Mouse (Mus musculus): ENCODE data around the gene Ecpas.

Gene Ecpas

DNA sequence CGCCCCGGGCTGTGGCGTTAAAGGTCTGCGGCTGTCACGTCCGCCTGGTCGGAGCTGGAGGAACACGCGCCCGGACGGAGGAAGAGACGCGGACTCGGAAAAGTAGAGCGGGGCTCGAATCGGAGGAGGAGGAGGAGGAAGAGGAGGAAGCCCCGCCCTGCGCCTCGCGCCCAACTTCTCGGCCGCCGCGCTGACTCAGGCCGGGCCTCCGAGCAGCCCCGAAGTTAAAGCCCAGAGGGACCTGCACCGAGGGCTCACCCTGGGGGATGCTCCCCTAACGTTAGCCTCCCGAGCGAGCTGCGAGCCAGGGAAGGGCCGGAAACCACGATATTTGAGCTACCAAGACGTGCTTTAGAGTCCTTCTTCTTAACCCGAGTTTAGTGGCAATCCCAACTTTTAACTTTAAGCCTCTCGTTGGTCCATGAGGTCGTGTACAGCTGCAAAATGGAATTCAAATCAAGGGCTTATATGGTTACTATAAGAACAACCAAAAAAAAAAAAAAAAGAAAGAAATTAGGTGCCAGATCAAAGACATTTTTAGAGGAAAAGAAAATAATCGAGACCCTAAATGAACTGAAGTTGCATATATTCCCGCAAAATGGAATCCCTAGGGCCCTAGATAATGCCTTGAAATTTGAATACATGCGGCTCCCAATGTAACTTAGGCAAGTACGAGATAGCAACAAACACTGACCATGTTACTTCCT is at the start of gene Ecpas:
Ecpas (minus strand) TSS at position 121 of the 707 bp plus-strand sequence.
- DNase-seq (ENCODE audit: low spot score in 2 of 2): peak in 1 of 2 experiments; percentile 51

DNA sequence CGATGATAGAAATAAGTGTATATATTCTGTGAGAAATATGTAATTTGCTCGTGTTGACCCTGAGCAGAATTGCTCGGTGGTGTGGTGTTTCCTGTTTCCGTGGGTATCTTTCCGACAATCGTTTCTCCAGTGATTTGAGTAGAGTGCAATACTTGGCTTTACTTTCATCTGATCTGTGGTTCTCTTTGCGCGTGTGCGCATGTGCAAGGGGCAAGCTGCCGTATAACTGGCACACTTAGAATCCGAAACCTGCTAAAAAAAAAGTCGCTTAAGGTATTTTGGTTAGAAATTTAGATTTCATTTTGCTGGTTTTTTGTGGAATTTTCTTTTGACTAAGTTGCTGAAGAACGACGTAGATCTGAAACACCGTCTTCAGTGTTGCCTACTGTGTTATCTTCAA is 49.2 kb upstream of the Ecpas start:
- no peak for DNase-seq (ENCODE audit: low spot score in 2 of 2)

DNA sequence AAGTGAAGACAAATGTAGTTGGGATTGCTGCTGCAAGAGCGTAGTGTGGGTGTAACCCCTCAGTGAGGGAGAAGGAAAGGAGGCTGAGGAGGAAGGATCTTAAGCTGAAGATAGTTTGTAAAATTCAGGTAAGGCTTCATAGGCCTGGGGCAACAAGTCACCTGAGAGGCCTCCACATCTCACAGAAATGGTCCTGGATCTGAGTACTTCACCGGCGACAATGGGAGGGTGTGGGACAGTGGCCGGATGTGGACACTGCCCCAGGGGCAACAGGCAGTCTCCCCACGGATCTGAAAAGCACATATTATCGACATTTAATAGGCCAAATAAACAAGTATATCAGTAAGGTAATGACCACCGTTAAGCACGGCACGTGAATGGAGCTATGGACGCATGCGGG is 40.1 kb upstream of the Ecpas start:
- no peak for DNase-seq (ENCODE audit: low spot score in 2 of 2)

DNA sequence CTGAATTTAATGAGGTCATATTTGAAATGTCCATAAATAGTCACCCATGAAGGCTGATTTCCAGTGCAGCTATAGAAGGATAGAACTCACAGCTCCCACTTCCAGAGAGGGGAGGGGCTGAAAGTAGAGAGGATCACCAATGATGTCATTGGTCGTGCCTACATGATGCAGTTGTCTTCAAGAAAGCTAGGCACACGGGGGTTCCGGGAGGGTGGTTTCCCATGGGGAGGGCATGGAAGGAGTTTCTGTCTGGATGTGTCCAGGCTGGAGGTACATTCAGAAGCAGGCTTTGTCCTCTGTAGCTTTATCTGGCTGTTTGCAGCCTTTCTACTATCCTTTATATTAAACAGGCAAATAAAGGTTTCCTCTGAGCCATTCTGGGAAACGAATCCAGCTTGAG is 35.8 kb upstream of the Ecpas start:
- no peak for DNase-seq (ENCODE audit: low spot score in 2 of 2)

DNA sequence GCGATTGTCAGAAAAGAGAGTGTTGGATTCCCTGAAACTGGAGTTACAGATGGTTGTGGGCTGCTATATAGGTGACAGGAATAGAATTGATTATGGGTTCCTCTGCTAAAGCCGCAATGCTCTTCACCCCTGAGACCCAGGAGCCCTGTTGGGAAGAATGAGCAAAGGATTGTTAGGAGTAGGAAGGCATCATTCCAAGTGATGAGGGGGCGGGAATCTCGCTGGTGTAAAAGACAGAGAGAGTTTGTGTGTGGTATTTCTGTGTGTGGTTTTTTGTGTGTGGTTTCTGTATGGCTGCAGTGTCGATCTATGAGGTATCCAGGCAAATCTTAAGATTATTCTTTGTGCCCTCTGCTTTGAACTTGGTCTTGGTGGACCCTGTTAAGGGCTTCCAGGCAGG is 32.1 kb upstream of the Ecpas start:
- no peak for DNase-seq (ENCODE audit: low spot score in 2 of 2)

DNA sequence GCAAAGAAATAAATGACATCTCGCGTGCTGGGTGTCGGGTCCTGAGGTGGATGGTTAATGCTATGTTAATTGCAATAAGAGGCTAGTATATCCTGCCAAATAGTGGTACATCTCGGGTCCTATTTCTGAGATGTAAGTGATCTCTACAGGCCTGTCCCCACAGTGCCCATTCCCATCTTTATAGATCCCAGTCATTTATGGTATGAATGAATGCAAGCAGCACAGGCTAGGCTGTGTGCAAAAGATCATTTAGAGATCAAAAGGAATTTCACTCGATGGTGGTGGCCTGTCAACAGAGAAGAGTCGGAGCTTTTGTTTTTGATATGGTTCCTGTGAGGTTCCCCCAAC is 31.6 kb upstream of the Ecpas start:
- no peak for DNase-seq (ENCODE audit: low spot score in 2 of 2)

DNA sequence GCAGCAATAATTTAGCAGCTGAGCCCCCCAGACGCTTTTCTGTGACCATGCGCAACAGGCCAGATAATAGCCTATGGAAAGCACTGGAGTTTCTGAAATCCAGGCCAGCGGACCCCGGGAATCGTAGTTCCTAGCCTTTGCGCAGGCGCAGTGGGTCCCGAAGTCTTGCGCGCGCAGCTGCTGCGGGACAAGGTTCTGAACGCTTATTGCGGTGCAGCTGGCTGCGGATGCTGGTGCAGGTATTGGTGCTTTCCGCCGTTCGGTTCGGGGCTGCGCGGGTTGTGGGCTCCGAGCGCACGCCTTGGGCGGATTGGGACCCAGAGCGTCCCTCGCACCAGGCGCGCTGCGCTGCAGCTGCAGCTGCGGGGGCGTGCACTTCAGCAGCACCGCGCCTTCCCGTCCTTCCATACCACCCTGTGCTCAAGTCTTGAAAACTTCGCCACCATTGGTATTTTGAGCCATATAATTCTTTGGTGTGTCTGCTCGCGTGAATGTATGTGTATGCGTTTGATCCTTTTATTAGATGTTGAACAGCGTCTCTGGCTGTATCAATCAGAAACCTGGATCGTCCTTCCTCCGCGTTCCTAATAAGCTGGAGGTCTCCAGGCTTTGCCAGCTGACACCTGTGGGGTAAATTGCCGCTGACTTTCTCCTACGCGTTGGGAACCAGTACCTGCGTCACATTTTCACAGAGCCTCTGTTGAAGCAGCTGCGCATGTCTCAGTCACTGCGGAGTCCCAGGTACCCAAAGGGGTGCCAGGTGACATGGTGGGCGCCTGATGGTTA is 31.1 kb upstream of the Ecpas start, which contains the start of gene Zkscan16:
Zkscan16 (plus strand) TSS at position 209 of the 786 bp plus-strand sequence.
- DNase-seq (ENCODE audit: low spot score in 2 of 2): peak; percentile 84 to 91

DNA sequence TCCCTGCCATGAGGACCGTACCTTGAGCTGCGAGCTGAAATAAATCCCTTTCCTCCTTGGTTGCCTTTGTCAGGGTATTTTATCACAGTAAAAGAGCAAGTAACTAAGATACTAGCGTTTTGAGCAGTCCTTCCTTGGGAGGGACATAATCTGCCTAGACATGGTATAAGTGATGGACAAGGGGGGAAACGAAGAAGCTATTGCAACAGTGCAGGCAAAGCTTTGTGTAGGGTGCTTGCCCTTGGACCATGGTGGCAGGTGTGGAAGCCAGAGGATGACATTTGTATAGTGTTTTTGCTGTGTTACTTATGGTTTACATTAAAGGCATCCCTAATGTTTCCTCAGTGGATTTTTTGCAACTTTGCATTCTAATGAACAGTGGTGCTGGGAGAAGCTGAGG is 30.4 kb upstream of the Ecpas start:
- DNase-seq (ENCODE audit: low spot score in 2 of 2): no peak

DNA sequence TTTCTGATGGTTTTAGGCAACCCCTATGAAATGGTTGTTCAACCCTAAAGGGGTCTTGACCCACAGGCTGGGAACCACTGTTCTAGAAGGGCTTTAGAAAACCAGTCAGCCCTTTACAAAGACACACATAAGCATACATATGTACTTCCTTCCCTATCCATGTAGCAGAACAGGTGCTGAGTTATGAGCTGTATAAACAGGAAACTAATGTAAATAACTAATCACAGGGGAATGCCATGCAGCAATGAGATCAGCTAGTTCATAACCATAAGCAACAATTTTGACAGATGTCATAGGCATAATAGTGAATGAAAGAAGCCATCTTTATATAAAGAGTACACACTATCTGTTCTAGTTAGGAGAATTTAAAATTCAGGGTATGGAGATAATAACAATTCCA is 29.1 kb upstream of the Ecpas start:
- DNase-seq (ENCODE audit: low spot score in 2 of 2): no peak

DNA sequence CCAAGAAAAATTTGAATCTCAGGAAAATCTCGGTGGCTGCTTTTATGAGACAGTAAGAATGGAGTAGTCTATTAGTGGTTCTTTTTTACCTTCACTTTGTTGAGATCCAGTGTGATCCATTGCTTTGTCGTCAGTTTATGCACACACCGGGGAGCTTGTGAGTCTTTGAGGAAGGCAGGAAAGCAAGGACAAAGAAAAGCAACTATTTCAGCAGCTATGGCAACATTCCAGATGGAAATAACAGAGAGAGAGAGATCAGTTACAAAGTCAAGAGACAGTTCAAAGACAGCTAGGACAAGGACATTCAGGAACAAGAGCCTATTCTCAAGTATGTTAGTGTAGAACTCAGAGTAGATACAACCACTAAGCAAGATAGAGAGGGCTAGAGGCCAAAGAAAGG is 23.3 kb upstream of the Ecpas start:
- no peak for DNase-seq (ENCODE audit: low spot score in 2 of 2)

DNA sequence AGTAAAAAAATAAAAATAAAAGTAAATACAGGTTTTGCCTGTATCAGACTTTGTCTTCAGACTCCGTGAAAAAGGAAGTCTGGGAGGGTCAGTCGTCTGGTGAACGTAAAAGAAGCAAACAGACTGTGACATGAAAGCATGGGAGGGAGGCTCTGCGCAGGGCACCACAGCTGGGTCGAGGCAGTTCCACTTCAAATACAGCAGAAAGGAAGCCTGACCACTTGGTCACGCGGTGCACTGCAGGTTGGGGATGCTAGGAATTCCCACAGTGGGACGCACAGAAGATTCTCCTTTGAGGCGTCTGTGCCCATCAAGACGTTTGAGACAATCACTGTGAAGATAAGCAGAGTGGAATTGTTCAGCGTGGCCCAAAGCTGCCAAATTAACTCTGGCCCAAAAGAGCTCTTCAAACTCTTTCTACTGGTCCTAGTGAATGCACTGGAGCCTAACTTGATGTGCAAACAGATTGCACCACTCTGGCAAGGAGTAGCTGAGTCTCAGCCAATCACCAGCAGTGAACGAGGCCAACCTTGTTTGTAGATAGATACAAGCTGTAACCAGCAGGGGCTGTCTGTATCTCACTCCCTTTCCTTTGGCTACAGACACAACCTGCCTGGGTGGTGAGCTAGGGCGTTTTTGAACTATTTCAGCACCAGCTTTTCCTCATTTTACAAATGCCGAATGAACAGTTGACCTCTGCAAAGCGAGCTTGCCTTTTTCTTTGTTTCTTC is 22.4 kb upstream of the Ecpas start:
- DNase-seq (ENCODE audit: low spot score in 2 of 2): no peak

DNA sequence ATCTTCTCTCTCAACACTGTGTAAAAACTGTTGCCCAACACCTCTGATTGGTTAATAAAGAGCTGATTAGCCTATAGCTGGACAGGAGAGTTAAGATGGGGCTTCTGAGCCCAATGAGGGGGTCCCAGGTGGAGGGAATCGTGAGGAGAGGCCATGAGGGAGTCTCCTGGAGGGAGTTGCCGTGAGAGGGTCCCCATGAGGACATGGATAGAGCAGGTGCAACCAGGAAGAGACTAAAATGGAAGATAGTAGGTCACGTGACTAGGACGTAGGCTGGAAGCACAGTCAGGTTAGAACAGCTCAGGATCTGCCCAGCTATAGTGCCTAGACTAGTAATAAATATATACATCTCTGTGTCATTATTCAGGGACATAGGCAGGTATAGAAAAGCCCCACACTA is 21.8 kb upstream of the Ecpas start:
- no peak for DNase-seq (ENCODE audit: low spot score in 2 of 2)

DNA sequence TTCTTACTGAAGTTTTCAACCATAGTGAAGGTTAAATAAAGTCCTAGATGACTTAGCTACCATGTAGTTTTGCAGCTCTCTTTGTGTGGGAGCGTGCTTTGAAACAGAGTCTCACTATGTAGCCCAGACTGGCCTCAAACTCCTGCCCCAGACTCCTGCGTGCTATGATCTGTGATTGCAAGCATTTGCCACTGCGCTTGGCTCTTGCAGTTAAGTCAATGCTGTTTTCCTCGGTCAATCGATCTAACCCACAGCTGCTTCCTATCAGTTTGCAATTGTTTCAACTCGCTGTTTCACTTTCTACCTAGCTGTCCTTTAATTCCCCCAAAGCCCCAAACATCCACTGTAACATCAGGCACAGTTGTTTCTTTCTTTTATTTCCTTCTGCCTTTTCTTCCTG is 20.0 kb upstream of the Ecpas start:
- DNase-seq (ENCODE audit: low spot score in 2 of 2): no peak

DNA sequence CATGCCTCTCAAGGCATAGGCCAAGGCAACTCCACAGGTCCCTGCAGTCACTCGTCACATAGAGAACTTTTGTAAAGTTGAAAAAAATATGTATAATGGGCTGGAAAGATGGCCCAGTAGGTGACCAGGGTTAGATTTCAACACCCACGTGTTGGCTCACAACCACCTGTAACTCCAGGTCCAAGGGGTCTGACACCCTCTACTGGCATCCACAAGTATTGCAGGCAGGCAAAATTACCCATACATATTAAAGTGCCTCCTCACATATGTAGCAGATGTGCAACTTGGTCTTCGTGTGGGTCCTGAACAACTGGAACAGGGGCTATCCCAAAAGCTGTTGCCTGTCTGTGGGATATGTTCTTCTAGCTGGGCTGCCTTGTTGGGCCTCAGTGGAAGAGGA is 15.1 kb upstream of the Ecpas start:
- no peak for DNase-seq (ENCODE audit: low spot score in 2 of 2)

DNA sequence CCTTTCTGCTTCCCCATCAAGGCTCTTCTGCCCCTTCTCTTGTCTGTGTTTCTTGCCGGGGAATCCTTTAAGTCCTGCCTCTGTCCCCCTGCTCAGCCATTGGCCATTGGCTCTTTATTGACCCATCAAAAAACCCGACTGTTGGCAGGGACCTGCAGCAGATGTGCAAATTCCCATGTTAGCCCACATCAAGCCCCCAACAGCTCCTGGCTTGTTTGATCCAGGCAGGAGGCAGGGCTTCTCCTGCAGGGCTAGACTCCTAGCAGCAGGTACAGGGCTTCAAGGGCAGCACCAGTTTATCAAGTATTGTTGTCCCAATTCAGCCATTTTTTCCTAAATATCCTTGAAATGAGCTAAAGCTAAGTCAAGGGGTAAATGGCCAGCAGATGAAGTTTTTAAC is 13.6 kb upstream of the Ecpas start:
- no peak for DNase-seq (ENCODE audit: low spot score in 2 of 2)

DNA sequence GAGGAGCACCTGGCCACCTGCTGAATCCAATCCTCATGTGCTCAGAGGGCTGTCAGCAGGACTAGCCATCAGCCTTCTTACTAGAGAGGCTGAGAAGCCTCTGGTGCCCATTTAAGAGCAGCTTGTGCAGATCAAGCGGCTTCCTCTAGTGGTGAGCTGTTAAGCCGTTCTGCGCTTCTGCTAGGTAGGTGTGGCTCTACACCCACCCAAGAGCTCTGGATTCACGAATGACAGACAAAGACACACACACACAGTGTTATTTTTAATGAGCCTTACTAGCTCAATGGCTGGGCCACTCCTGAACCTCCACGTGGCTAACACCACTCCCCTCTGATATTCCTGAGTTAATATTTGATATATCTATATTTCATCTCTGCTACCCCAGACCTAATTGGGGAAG is 13.1 kb upstream of the Ecpas start:
- DNase-seq (ENCODE audit: low spot score in 2 of 2): no peak

DNA sequence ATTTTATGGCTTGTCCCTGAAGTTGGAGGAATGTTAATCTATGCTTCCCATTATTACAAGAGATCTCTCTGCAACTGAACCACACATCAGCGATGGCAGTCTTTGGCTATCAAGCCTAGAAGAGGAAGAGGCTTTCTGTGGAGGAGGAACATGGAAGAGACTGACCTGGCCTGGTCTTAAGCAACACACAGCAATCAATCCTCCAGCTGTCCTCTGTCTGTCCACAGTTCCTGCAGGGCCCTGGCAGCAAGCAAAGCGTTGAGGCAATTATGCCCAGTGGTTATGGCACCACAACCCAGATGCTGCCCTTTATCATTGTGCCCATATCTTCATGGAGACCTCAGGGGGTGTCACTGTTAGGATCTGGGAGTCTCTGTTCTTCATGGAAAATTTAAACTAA is 11.4 kb upstream of the Ecpas start:
- DNase-seq (ENCODE audit: low spot score in 2 of 2): no peak

DNA sequence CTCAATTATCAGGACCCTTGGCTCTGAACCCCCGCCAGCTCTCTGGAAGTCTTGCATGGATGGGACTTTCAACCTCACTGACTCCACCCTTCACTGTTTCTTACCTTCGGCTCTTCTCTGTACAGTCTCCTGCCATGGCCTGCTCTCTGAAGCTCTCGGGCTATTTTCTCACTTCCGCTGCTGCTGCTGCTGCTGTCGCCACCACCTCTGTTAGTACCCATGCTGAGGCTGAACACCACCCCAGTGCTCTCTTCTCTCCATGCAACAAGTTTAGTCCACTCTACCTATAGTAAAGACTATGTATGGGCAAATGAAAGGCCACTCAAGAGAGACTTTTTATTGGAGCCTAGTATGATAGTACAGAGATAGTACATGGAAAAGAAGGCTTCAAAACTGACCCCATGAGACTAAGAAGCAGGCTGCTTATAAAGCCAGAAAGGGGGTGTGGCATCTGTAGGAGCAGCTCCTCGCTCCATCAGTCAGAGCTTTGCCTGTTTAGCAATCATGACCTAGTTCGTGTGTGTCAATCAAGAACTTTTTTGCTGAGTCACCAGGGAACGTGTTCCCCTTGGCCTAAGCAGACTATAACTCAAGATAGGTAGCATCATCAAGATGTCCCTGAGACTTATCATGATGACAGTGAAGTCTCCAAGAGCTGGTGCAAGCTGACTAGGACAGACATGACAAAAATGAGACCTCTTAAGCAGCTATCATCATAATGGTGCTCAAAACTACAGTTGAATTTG is 2.7 kb upstream of the Ecpas start:
- DNase-seq (ENCODE audit: low spot score in 2 of 2): no peak

DNA sequence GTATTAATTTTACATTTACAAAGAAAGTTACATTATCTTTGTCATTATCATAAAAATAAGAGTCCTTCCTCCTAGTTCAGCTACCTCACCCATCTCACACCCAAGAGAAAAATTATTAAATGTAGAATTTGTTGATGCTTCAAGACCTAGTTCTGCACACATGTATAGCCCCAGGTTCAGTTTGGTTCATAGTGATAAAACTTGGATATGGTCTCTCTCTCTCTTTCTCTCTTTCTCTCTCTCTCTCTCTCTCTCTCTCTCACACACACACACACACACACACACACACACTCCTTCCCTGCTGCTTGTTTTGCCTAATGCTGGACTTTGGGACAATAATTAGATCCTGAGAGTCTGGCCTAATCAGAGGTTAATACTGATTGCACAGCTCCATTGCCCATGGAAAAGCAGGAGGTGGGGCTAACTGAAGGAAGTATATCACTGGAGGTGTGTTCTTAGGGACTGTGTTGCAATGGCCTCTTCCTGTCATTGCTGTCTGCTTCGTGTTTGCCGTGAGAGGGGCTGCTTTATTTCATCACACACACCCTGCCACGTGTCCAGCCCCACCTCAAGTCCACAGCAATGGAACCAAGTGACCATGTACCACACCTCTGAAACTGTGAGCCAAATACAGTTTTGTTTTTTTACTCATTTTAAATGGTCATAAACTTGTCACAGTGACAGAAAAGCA is 932 bp upstream of the Ecpas start:
- no peak for DNase-seq (ENCODE audit: low spot score in 2 of 2)

DNA sequence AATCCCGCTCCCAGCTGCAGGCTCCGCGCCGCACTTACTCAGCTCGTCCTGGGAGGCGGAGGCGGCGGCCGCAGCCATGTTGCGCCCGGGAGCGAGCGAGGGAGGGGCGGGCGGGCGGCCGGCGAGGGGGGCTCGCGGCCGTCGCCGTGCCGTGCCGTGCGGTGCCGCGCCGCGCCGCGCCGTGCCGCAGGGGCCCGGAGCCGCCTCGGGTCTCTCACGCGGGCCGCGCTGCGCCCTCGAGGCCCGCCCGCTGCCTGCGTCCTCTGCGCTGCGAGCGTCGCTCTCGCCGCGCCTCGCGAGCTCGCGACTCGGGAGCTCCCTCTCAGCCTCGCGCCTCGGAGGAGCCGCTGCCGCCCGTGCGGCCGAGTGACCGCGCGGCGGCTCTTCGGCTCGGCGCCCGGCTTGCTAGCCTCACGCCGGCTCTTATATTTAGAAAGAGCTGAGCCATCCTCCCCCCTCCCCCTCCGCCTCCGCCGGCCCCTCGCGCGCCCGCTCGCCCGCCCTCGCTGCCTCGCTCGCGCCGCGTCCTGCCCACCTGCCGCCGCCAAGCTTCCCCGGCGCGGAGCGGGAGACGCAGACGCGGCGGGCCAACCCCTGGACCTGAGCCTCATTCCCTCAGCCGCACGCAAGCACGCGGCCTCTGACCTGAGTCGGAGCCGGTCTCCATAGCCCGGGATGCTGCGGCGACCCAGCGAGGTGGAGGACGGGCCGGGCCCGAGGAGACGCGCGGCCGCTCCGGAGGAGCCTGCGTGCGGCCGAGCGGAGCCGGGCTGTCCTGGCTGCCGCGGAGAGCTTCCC is 519 bp downstream of the Ecpas start:
- peak; percentile 30 to 55 for DNase-seq (ENCODE audit: low spot score in 2 of 2)

Measured in frontal cortex, postnatal 25 days (tissue).